Mouse (Mus musculus) limb, embryonic 13.5 days (tissue): ENCODE results near the gene Ctnna3. TPM values are rescaled to one million over a fixed set of nuclear protein-coding genes. Genes with fewer than 3 reads are reported as not detected.
"Not testable (repeated sequence)": the region's sequence is repeated elsewhere in the genome, so short reads cannot be mapped to it uniquely, and the experiment has no call there.

ENCODE experiments used
- ATAC-seq: fragments of 200-750 bp; cut with Nextera tagmentation; 2 replicates; pipeline ENCODE4 v1.8.0; 2017; ENCODE audit warnings: low read depth, moderate number of reproducible peaks, moderate TSS enrichment; ENCODE audit not compliant: low FRiP score
- H3K27ac ChIP-seq: fragments of 300-500 bp; sonication (generic); 2 replicates; pipeline ENCODE4 v1.5.1; 2015; ENCODE audit warnings: inconsistent platforms, mild to moderate bottlenecking, moderate library complexity
- H3K27me3 ChIP-seq: fragments of 300-500 bp; sonication (generic); 2 replicates; pipeline ENCODE4 v1.6.1; 2015; ENCODE audit warnings: mild to moderate bottlenecking, inconsistent platforms
- H3K36me3 ChIP-seq: fragments of 300-500 bp; sonication (generic); 2 replicates; pipeline ENCODE4 v1.6.1; 2015; ENCODE audit warnings: inconsistent platforms, mild to moderate bottlenecking, moderate library complexity
- H3K4me1 ChIP-seq: fragments of 300-500 bp; sonication (generic); 2 replicates; pipeline ENCODE4 v1.6.1; 2015; ENCODE audit warnings: inconsistent platforms
- H3K4me2 ChIP-seq: fragments of 300-500 bp; sonication (generic); replicated peaks from 2 replicates; pipeline ENCODE4 v1.6.1; 2015; ENCODE audit warnings: inconsistent platforms, mild to moderate bottlenecking, moderate library complexity
- H3K4me3 ChIP-seq: fragments of 300-500 bp; sonication (generic); 2 replicates; pipeline ENCODE4 v1.5.1; 2015; ENCODE audit warnings: moderate library complexity, mild to moderate bottlenecking, inconsistent platforms
- H3K9ac ChIP-seq: fragments of 300-500 bp; sonication (generic); 2 replicates; pipeline ENCODE4 v1.6.1; 2015; ENCODE audit warnings: mild to moderate bottlenecking, inconsistent platforms
- H3K9me3 ChIP-seq: fragments of 300-500 bp; sonication (generic); 2 replicates; pipeline ENCODE4 v1.6.1; 2016; ENCODE audit warnings: inconsistent platforms
- WGBS: fragments of 180-500 bp; shearing (Covaris S2); methylation state at CpG from one replicate; pipeline ENCODE4 v1.1.7; 2015; 5-methylcytosine and 5-hydroxymethylcytosine counted together
- polyA plus RNA-seq: library from polyadenylated mRNA; unstranded; fragments of >200 nt; fragmentation: Nextera tagmentation; extraction: Ambion mirVana; gene quantifications from 2 replicates; pipeline ENCODE4 v1.2.1, GENCODE M21; 2015

The Ctnna3 gene
- polyA plus RNA-seq, result 0.75 and 1.0 TPM in 2 replicates

GRCm38 (mm10) chr10:63429785-63430305 lies at the start of gene Ctnna3:
Ctnna3 (plus strand) TSS chr10:63430098.
- H3K4me3 ChIP-seq, result peak within 1 kb of the TSS; percentile 75
- H3K27ac ChIP-seq, result peak within 1 kb of the TSS; percentile 78
- H3K9ac ChIP-seq, result peak within 1 kb of the TSS; percentile 75
- H3K27me3 ChIP-seq, result no peaks in the 10 kb centered on the region
- no peaks in the 10 kb centered on the region for H3K4me1 ChIP-seq
- peak; percentile 95 for ATAC-seq
- peak within 1 kb of the TSS; percentile 80 for H3K4me2 ChIP-seq
- WGBS, result under 1% methylated on average over 55 of the region's 55 CpGs
- H3K9me3 ChIP-seq, result no peaks in the 10 kb centered on the region
- H3K36me3 ChIP-seq, result no peaks in the 10 kb centered on the region

GRCm38 (mm10) chr10:63381498-63382280 lies 48.2 kb upstream of the Ctnna3 start, which contains the start of gene Sirt1:
Sirt1 (minus strand) TSS chr10:63381704.
- no peak for ATAC-seq
- WGBS, result 7% methylated on average over 24 of the region's 24 CpGs

GRCm38 (mm10) chr10:63382372-63383279 lies 47.3 kb upstream of the Ctnna3 start, which contains the start of gene Dnajc12:
Dnajc12 (plus strand) TSS chr10:63382443.
- no peaks in the 10 kb centered on the region for H3K9me3 ChIP-seq
- WGBS, result under 1% methylated on average over 28 of the region's 28 CpGs

More at GRCm38 (mm10) chr10:63381498-63382280, 48.2 kb upstream of the Ctnna3 start, which contains the start of gene Sirt1:
- H3K36me3 ChIP-seq, result no peaks in the 10 kb centered on the region
- peak within 1 kb of the TSS; percentile 59 for H3K4me3 ChIP-seq
- H3K4me2 ChIP-seq, result peak within 1 kb of the TSS; percentile 89
- 0 out of 2 replicates have a peak, but pooled peaks cover 5% of the 10 kb centered on the region for H3K27me3 ChIP-seq
- H3K27ac ChIP-seq, result no peak within 1 kb of the TSS; the same call in 1 of the 2 replicates
- no peaks in the 10 kb centered on the region for H3K9me3 ChIP-seq
- H3K4me1 ChIP-seq, result peaks cover 6% of the 10 kb centered on the region
- H3K9ac ChIP-seq, result peak within 1 kb of the TSS; percentile 70

GRCm38 (mm10) chr10:63385897-63386296 lies 44.0 kb upstream of the Ctnna3 start:
- peak overlapping the region; percentile 73 for H3K4me2 ChIP-seq
- H3K4me3 ChIP-seq, result peak overlapping the region; percentile 66
- H3K9me3 ChIP-seq, ATAC-seq, H3K36me3 ChIP-seq, H3K27ac ChIP-seq, H3K27me3 ChIP-seq, H3K4me1 ChIP-seq: not testable (repeated sequence)
- H3K9ac ChIP-seq, result peak overlapping the region; percentile 67; the same call in 1 of the 2 replicates
- WGBS, result 27% methylated on average over 5 of the region's 5 CpGs

More at GRCm38 (mm10) chr10:63382372-63383279, 47.3 kb upstream of the Ctnna3 start, which contains the start of gene Dnajc12:
- no peak within 1 kb of the TSS; the same call in 1 of the 2 replicates for H3K27ac ChIP-seq
- H3K4me3 ChIP-seq, result peak within 1 kb of the TSS; percentile 59
- ATAC-seq, result peak; percentile 94
- peak within 1 kb of the TSS; percentile 70 for H3K9ac ChIP-seq
- H3K27me3 ChIP-seq, result 0 out of 2 replicates have a peak, but pooled peaks cover 5% of the 10 kb centered on the region
- H3K4me2 ChIP-seq, result peak within 1 kb of the TSS; percentile 89
- H3K4me1 ChIP-seq, result peaks cover 6% of the 10 kb centered on the region
- no peaks in the 10 kb centered on the region for H3K36me3 ChIP-seq

GRCm38 (mm10) chr10:63386444-63386843 lies 43.5 kb upstream of the Ctnna3 start:
- peak overlapping the region; percentile 66 for H3K4me3 ChIP-seq
- H3K9ac ChIP-seq, result peak overlapping the region; percentile 67
- H3K4me2 ChIP-seq, result peak overlapping the region; percentile 73
- H3K27me3 ChIP-seq, result no peaks in the 10 kb centered on the region
- H3K27ac ChIP-seq, result no peak overlapping the region
- H3K4me1 ChIP-seq, result peaks cover 5% of the 10 kb centered on the region
- no peaks in the 10 kb centered on the region for H3K9me3 ChIP-seq
- peak; percentile 81 for ATAC-seq
- H3K36me3 ChIP-seq, result no peaks in the 10 kb centered on the region
- WGBS, result under 1% methylated on average over 19 of the region's 19 CpGs

GRCm38 (mm10) chr10:63386991-63387390 lies 42.9 kb upstream of the Ctnna3 start:
- Histone ChIP-seq H3K4me2 (peak overlapping the region; percentile 73), H3K9me3 (no peaks in the 10 kb centered on the region), H3K36me3 (no peaks in the 10 kb centered on the region), H3K4me3 (peak overlapping the region; percentile 66), H3K27me3 (no peaks in the 10 kb centered on the region), H3K9ac (peak overlapping the region; percentile 67), H3K4me1 (no peaks in the 10 kb centered on the region), H3K27ac (no peak overlapping the region)
- 3% methylated on average over 10 of the region's 10 CpGs for WGBS
- ATAC-seq, result no peak

- no peaks in the 10 kb centered on the region for H3K4me1 ChIP-seq
- H3K4me2 ChIP-seq, result no peak overlapping the region
- H3K4me3 ChIP-seq, result no peak overlapping the region
- ATAC-seq, result no peak
- H3K9ac ChIP-seq, result no peak overlapping the region
- H3K27ac ChIP-seq, result no peak overlapping the region
- no peaks in the 10 kb centered on the region for H3K27me3 ChIP-seq
- no peaks in the 10 kb centered on the region for H3K36me3 ChIP-seq
- no peaks in the 10 kb centered on the region for H3K9me3 ChIP-seq
- WGBS, result 73% methylated on average over 4 of the region's 4 CpGs
Observed at GRCm38 (mm10) chr10:63388948-63389347, 41.0 kb upstream of the Ctnna3 start.

GRCm38 (mm10) chr10:63396963-63397362 lies 32.9 kb upstream of the Ctnna3 start:
- H3K27ac ChIP-seq, result no peak overlapping the region
- no peak overlapping the region for H3K4me2 ChIP-seq
- no peaks in the 10 kb centered on the region for H3K4me1 ChIP-seq
- peaks cover 3% of the 10 kb centered on the region; the same call in 1 of the 2 replicates for H3K36me3 ChIP-seq
- H3K4me3 ChIP-seq, result no peak overlapping the region
- no peak for ATAC-seq
- H3K9me3 ChIP-seq, result no peaks in the 10 kb centered on the region
- H3K27me3 ChIP-seq, result no peaks in the 10 kb centered on the region
- WGBS, result 87% methylated on average over 10 of the region's 10 CpGs
- no peak overlapping the region for H3K9ac ChIP-seq

- H3K9me3 ChIP-seq, result no peaks in the 10 kb centered on the region
- 91% methylated on average over 5 of the region's 5 CpGs for WGBS
- ATAC-seq, result no peak
- H3K27me3 ChIP-seq, result no peaks in the 10 kb centered on the region
- no peak overlapping the region for H3K9ac ChIP-seq
- H3K27ac ChIP-seq, result no peak overlapping the region
- no peak overlapping the region for H3K4me3 ChIP-seq
- H3K36me3 ChIP-seq, result no peaks in the 10 kb centered on the region; the same call in 1 of the 2 replicates
- H3K4me2 ChIP-seq, result no peak overlapping the region
- no peaks in the 10 kb centered on the region for H3K4me1 ChIP-seq
Observed at GRCm38 (mm10) chr10:63402731-63403504, 27.0 kb upstream of the Ctnna3 start.

GRCm38 (mm10) chr10:63403636-63404035 lies 26.3 kb upstream of the Ctnna3 start:
- Histone ChIP-seq H3K4me3 (no peak overlapping the region), H3K9ac (no peak overlapping the region), H3K4me1 (no peaks in the 10 kb centered on the region), H3K4me2 (no peak overlapping the region), H3K36me3 (no peaks in the 10 kb centered on the region), H3K9me3 (no peaks in the 10 kb centered on the region), H3K27ac (no peak overlapping the region), H3K27me3 (no peaks in the 10 kb centered on the region)
- ATAC-seq, result no peak
- WGBS, result 85% methylated on average over 2 of the region's 2 CpGs
